Mouse (Mus musculus) urinary bladder, postnatal 36 days (tissue): Measurements from ENCODE around the gene Prr19.
"Not testable (repeated sequence)": the region's sequence is repeated elsewhere in the genome, so short reads cannot be mapped to it uniquely, and the experiment has no call there.

Source experiments
- DNase-seq, 2 experiments: peaks; one replicate each; pipeline ENCODE4 v3.0.0; 2022; ENCODE audit warnings: low spot score in 2 of 2, mixed read lengths in 1 of 2

Gene Prr19

DNA sequence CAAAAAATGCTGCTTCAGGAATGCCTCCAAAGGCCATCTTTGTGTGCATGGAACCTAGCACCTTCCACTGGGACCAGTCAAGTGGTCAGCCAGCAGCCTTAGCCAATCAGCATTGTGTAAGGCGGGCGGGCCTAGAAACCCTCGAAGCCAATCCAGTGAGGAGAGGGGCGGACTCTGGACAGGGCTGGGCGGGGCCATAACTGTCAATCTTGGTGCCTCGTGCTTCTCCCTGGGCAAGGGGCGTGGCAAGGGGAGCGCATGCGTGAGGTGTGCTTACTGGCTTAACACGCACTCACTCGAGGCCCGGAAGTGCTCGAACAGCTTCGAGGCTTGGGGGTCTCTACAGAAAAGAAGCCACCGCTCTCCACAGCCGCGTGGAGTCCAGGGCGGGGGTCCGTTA is at the start of gene Prr19:
Gene Prr19 (plus strand): TSS at position 349 of the 400 bp plus-strand sequence.
- no peak for DNase-seq

DNA sequence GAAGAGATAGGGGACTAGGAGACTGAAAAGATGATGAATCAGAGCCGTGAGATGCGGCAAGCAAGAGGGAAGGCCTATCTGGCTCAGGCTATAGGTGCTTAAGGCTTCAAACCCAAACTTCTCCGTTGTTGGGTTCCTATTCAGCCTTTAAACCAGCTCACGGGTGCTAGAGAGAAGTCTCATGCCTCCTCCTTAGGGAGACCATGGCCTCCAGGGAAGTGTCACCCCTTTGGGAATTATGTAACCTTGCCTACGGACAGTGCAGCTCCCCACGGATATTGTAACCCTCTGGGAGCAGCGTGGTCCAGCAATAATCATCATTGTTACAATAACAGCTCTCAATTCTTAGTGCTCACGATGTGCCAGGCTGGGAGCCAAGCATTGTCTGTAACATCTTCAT is 49.4 kb upstream of the Prr19 start:
- no peak for DNase-seq

DNA sequence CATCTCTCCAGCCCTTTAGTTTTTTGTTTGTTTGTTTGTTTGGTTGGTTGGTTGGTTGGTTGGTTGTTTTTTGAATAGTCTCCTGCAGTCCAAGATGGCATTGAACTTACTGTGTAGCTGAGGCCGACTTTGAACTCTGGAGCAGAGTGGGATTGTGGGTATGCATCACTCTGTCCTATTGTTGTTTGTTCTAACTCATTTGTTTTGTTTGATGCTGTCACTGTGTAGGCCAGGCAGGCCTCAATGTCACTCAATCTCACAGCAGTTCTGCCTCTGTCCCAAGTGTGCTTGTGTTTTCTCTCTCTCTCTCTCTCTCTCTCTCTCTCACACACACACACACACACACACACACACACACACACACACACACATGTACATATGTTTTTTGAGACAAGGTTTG is 39.3 kb upstream of the Prr19 start:
- DNase-seq = no peak

DNA sequence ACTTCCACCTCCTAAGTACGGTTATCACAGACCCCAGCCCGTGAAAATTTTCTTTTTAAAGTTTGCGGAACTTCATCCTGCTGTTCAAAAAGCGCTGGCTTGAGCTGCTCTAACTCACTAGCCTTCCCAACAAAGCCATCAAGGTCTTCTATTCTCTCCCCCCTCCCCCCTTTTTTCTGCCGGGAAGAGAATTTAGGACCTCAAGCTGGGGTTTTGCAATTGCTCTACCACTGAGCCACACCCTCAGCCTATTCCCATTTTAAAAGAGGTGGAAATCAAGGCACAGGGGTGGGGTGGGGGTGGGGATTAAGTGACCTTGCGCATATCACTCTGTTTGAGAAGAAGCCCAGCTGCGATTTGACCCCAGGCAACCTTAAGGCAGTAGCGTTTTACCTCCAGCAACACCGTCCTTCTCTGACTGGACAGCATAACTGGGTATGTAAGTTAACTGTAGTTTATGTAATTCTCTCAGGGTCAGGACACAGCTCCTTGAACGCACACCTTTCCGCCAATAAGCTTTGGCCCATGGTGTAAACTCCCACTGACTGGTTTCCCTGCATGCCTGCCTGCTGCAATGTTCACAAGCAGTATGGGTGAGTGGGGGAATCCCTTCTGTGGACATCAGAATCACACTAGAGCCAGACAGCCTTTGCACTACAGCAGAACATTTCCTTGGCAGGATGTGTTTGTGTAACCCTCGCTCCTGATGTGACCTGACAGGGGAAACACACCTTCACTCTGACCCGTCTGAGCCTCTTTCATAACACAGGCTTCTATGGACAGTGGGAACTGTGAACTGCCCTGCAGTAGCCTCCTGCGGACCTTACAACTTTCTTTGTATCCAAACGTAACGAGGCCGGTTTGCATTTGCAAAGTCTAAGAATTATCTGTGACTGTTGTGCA is 37.0 kb upstream of the Prr19 start:
- no peak for DNase-seq

DNA sequence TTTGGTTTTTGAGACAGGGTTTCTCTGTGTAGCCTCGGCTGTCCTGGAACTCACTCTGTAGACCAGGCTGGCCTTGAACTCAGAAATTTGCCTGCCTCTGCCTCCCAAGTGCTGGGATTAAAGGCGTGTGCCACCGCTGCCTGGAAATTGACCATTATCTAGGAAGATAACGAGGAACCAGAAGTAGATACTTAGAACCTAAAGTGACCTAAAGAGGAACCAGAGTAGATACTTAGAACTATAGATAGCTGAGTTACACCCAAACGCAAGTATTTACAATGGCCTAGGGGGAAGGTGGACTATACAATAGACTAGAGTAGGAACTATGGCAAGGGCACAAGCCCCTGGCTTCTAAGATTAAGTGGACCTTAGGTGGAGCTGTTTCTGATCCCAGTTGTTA is 35.5 kb upstream of the Prr19 start:
- not testable (repeated sequence) for DNase-seq

DNA sequence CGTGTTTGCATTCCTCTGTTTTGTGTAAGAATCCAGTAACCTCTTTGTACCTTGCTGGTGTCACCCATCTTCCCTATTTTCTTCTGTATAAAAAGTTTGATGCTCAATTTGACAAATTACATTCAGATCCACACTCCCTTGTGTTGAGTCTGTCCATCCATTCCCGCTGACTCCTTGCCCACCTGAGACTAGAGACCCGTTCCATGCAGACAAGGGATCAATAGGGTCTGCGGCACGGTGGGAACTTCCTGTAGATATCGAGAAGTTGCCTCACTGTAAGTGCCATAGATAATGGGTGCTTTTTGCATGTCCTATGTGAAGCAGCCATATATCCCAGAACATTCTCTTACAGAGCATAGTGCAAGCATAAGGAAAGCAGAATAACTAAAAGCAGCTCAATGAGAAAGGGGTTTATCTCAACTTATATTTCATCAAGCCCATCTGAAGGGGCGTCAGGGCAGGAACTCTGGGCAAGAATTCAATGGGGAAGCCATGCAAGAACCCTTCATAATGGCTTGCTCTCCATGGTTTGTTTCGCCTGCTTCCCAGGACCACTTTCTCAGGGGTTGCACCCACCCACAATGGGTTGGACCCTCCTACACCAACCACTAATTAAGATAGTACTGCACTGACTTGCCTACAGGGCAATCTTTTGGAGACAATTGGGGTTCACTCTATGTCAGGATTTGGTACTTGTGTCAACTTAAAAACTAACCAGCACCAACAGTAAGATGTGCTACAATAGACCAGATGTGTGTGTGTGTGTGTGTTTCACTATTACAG is 34.8 kb upstream of the Prr19 start:
- DNase-seq = no peak

DNA sequence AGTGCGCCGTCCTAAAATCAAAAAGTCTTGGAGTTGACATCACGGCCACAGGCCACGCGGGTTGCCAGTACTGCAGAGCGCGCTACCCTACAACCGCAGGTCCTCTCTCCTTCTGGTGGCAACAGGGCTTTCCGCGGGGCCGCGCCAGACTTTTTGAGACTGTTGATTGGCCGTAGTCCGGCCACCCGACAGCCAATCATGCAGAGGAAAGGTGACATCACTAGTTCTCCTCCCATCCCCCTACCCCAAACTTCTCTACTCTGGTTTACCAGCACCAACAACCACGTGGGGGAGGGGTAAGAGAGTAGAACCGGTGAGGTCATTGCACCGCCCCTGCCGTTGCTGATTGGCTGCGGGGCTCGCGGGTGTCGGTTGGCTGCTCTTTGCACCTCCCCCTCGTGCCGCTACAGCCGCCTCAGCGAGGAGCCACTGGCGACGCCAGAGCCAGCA is 33.9 kb upstream of the Prr19 start, which contains the start of gene Cic:
Gene Cic (plus strand): TSS at position 404 of the 450 bp plus-strand sequence.
- peak; percentile 98 for DNase-seq

DNA sequence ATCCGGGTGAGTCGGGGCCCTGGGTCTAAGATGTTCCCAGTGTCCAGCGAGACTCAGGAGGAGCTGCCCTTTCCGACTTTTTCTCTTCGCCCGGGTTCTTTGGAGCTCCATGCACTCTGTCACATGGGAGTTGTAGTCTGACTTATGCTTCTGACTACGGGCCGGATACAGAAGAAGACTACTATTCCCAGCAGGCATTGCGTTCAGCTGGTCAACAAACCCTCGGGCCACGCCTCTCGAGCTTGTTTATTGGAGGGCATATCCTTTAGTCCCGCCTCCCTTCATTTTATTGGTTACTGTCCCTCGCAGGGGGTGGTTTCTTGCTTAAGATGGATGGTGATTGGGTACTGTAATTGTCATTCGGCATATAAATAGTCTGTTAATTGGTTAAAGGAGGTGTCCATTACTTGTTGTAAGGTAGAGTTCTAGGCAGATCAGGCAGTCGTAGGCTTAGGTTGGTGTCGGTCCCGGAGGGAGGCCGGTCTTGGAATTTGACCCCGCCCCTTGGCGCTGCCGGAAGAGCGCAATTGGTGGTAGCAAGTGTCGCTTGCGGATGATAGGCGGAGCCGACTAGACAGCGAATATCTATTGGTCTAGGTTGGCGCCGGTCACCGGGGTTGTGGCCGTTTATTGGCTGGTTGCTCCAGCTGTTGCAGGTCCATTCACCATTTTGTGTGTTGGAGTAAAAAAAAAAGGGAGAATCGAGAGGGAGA is 33.3 kb upstream of the Prr19 start:
- DNase-seq = peak; percentile 97 to 99

DNA sequence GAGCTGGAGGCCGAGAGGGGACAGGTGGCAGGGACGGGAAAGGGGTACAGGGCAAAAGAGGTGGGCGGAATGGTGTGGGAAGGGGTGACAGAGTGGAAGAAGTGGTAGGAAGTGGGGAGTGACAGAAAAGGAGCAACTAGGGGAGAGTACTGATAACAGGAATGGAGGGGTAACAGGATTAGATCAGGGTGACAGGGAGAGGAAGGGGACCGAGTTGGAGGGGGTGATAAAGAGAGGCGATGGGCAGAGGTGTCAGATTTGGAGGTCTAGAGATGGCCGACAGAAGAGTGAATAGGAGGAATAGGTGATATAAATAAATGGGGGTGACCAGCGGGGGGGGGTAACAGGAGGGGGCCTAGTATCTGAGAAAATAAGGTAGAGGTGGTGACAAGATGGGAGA is 32.6 kb upstream of the Prr19 start:
- no peak for DNase-seq

DNA sequence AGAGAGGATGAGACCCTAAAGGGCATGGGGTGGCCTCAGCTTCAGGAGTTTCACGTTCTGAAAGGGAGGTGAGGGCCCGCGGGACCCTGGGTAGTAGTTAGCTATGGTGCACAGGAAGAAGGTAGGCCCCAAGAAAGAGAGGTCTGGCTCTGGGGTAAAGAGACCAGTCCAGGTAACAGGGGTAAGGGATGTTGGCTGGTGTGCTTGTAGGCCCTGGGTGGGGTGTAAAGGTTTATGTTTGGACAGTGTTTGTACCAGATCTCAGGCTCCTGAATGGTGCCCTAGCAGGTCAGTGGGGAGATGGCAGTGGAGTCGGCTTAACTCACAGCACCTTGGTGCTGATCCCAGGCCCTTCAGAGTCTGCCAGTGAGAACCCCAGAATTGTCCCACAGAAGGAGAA is 32.2 kb upstream of the Prr19 start:
- no peak for DNase-seq

DNA sequence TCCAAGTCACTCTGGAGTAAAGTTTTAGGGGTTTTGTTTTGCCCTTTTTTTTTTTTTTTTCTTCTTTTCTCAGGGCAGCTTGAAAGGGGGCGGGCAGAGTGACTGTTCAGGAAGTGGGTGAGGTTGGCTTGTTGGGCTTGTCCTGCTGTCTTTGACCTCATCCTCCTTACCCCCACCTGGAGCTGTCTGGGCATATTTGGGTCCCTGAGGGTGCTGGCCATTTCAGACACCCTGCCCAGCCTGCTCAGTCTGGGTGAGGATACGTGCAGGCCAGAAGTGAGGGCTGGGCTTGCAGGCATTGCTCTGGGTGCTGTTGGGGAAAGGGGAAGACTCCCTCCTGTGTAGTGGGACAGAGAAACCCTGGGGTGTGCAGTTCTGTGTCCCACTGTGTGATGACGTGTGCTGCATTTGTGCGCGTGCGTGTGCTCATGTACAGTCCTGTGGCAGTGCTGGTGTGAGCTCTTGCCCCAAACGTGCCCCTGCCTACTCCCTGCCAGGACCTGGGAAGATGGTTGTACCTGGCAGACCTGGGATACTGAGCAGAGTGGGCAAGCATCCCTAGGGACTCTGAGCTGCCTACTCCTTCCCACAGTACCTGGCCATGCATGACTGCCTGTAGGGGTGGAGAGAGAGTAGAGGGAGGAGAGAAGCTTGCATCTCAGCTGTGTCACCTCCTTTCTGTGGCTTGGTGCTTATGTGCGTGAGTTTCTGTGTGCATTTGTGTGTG is 31.5 kb upstream of the Prr19 start:
- DNase-seq = no peak

DNA sequence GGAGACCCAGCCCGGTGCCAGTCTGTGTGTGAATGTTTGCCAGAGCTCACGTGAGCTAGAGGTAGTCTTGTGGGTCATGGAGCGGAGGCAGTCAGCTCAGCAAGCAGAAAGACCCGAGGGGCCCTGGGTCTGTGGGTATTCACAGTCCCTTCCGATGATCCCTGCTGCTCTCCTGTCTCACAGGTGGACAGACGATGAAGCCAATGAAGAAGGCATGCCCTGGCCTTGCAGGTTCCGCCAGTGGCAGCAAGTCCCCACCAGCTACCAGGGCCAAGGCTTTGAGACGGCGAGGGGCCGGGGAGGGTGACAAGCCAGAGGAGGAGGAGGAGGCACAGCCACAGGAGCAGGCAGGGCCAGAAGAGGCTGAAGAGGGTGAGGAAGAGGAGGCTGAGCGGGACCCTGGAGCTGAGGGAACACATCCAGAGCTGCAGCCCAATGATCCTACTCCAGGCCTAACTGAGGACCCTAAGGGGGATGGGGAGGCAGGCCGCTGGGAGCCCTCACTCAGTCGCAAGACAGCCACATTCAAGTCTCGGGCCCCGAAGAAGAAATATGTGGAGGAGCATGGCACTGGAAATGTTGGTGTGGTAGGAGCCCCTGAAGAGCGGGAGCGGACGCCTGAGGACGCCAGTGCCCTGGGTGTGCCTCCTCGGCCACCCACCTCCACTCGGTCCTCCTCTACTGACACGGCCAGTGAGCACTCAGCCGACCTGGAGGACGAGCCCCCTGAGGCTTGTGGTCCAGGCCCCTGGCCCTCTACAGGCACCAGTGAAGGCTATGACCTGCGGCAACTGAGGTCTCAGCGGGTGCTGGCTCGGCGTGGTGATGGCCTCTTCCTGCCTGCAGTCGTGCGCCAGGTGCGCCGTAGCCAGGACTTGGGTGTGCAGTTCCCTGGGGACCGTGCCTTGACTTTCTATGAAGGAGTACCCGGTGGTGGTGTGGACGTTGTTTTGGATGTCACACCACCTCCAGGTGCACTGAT is 30.3 kb upstream of the Prr19 start:
- DNase-seq = no peak

DNA sequence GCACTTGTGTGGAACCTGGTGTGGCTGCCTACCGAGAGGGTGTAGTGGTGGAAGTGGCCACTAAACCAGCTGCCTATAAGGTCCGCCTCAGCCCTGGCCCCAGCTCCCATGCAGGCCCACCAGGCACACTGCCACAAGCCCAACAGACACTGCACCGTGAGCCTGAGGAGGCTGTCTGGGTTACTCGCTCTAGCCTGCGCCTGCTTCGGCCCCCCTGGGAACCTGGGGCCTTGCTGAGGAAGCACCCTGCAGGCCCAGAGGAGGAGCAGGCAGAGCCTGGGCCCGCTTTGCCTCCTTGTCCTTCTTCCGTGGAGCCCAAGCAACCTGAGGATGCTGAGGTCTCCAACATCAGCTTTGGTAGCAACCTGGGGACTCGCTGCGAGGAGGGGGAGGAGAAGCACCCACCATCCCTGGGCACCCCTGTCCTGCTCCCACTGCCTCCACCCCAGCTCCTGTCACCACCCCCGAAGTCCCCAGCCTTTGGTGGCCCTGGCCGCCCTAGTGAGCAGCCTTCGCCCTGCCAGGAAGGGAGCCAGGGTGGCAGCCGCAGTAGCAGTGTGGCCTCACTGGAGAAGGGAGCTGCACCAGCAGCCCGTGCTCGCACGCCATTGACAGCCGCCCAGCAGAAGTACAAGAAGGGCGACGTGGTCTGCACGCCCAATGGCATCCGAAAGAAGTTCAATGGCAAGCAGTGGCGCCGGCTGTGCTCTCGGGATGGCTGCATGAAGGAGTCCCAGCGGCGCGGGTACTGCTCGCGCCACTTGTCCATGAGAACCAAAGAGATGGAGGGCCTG is 29.4 kb upstream of the Prr19 start:
- no peak for DNase-seq

DNA sequence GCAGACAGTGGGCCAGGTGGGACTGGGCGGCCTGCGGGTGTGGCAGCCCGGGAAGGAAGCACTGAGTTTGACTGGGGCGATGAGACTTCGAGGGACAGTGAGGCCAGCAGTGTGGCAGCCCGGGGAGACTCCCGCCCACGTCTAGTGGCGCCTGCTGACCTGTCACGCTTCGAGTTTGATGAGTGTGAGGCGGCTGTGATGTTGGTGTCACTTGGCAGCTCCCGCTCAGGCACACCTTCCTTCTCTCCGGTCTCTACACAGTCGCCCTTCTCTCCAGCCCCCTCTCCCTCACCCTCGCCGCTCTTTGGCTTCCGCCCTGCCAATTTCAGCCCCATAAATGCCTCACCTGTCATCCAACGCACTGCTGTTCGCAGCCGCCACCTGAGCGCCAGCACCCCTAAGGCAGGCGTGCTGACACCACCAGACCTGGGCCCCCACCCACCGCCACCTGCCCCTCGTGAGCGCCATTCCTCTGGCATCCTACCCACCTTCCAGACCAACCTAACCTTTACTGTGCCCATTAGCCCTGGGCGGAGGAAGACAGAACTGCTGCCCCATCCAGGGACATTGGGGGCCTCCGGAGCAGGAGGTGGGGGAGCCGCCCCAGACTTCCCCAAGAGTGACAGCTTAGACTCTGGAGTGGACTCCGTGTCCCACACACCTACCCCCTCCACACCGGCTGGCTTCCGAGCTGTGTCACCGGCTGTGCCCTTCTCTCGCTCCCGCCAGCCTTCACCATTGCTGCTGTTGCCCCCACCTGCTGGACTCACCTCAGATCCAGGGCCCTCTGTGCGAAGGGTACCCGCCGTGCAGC is 28.6 kb upstream of the Prr19 start:
- DNase-seq = no peak

DNA sequence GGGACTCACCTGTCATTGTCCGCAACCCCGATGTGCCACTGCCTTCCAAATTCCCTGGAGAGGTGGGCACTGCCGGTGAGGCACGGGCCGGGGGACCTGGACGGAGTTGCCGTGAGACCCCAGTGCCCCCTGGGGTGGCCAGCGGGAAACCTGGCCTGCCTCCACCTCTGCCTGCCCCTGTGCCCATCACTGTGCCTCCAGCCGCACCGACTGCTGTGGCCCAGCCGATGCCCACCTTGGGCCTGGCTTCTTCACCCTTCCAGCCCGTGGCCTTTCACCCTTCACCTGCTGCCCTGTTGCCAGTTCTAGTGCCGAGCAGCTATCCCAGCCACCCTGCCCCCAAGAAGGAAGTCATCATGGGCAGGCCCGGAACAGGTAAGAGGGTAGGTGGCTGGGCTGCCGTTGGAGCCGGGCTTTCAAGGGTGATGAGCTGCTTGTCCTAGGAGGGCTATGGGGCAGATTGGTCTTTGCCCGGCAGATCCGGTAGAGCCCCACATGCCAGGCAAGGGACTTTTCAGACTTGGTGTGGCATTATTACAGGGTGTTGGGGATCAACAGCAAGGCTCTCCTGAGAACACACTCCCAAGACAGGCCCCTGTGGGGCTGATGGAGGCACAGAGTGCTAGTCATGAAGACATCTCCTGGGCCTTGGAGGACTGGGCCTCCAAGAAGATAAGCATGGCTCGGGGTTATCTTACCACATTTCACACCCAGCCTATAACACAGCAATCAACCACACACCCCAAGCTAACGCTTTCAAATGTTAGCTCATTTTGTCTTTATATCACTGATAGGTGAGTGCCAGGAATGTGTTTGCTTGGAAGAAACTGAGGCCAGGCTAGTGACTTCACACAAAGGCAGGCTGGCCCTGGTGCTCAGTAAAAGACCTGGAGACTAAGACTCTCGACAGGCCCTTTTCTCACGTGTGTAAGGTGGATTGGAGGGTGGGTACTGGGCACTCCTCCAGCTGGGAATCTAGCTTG is 27.7 kb upstream of the Prr19 start:
- no peak for DNase-seq

DNA sequence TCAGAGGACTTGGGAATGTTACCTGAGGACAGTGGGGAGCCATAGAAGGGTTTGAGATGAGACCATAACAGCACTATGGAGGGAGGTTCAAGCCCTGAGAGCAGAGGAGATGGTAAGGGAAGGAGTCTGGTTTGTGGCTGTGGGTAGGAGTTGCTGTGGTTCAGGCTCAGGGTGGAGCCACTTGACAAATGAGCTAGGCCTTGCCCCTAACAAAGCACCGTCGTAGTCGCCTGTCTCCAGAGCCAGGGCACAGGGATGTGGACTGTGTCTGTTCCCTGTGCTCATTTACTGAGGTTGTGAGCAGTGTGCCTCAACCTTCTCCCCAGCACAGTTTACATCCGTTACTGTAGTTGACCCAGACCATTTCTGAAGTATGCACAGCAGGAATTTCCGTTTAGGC is 26.6 kb upstream of the Prr19 start:
- no peak for DNase-seq

DNA sequence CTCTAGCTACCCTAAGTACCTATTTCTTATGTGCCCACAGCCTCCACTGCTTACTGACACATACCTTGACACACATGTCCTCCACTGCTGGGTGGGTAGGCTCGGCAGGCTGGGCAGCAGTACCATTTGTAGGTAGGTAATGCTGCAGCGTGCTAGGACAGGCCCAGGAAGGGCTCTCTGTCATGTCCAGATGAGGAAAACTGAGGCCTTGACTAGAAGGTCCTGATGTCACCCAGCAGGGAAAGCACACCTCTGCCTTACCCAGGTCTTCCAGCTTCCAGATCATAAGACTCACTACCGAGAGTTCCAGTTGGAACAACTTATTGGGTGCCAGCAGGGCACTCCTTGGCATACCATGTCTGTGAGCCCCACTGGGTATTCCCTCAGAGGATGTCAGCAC is 26.2 kb upstream of the Prr19 start:
- no peak for DNase-seq
